Mouse (Mus musculus) lung, adult 2 months (tissue): ENCODE results near the gene Crat.

ENCODE experiments used
- CTCF ChIP-seq: fragments of 200-500 bp; IDR thresholded peaks from 2 replicates; pipeline ENCODE4 v1.5.1; 2011; ENCODE audit warnings: mild to moderate bottlenecking, low read length, control low read depth; ENCODE audit not compliant: insufficient read depth
- POLR2A ChIP-seq: fragments of 200-500 bp; IDR thresholded peaks from 2 replicates; pipeline ENCODE4 v1.6.1; 2011; ENCODE audit warnings: low read depth, mild to moderate bottlenecking, control low read depth, low read length, borderline replicate concordance; ENCODE audit errors: extremely low read depth

DNA sequence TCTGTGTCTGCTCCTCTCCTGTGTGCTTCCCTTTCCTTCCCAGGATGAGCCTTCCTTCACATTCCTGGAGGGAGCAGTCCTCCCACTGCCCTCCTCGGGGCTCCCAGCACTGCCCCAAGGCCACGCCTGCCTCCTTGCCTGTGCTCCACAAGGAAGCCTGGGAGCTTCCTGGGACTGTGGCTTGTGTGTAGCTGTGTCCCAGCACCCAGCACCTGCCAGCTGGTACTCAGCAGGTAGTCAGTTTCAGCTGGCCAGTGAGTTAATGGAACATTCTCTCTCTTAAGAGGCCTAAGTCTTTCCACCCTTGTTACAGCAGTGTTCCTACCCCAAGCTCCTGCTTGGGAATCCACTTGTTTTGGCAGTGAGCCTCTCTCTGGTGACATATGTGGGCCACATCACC lies 12.8 kb downstream of the Crat start:
- TF ChIP-seq CTCF, result no peak
- TF ChIP-seq POLR2A, result no peak
